Mouse (Mus musculus) layer of hippocampus, adult 9-10 months (tissue): ENCODE results near the gene Tsen15.
"Not testable (repeated sequence)": the region's sequence is repeated elsewhere in the genome, so short reads cannot be mapped to it uniquely, and the experiment has no call there.

Source experiments
- DNase-seq: peaks from one replicate; pipeline ENCODE4 v3.0.0; 2022; ENCODE audit warnings: low spot score

Tsen15 gene

GRCm38 (mm10) chr1:152385693-152386092, 795 bp downstream of the Tsen15 start:
- not testable (repeated sequence) for DNase-seq

- DNase-seq = no peak
Measured at GRCm38 (mm10) chr1:152384589-152384988, 1.9 kb downstream of the Tsen15 start.

GRCm38 (mm10) chr1:152378311-152378710, 8.2 kb downstream of the Tsen15 start:
- DNase-seq = no peak

GRCm38 (mm10) chr1:152369139-152369538, 17.3 kb downstream of the Tsen15 start:
- peak; percentile 55 for DNase-seq

GRCm38 (mm10) chr1:152368311-152369088, 18.0 kb downstream of the Tsen15 start:
- no peak for DNase-seq

GRCm38 (mm10) chr1:152356721-152357120, 29.8 kb downstream of the Tsen15 start:
- DNase-seq = no peak

GRCm38 (mm10) chr1:152347946-152348345, 38.5 kb downstream of the Tsen15 start:
- DNase-seq = no peak

- DNase-seq = no peak
Measured at GRCm38 (mm10) chr1:152324024-152324423, 62.5 kb downstream of the Tsen15 start.
